Mouse (Mus musculus) ZHBTc4 (cell line): ENCODE results near the gene E130308A19Rik.

Experiments used
- DNase-seq: peaks from one replicate; pipeline ENCODE4 v3.0.0-alpha.2; 2011; ENCODE audit warnings: low read depth, low spot score

Gene E130308A19Rik

DNA sequence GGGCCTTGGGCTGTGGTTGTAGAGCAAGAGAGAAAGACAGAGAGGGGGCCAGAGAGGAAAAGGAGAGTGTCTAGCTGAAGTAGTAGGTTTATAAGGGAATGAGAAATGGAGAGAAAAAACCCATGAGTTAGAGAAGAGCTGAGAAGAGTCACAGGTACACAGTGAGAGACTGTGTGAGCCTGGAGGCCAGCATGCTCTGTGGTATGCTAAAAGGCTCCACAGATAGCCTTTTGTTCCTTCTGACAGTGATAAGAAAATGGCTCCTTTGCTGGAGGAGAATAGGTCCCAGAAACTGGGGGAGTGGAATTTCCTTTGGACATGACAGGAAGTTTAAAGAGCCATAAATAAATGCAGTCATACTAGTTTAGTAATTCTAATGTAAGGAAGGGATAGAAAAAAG lies 13.2 kb downstream of the E130308A19Rik start:
- DNase-seq = no peak

DNA sequence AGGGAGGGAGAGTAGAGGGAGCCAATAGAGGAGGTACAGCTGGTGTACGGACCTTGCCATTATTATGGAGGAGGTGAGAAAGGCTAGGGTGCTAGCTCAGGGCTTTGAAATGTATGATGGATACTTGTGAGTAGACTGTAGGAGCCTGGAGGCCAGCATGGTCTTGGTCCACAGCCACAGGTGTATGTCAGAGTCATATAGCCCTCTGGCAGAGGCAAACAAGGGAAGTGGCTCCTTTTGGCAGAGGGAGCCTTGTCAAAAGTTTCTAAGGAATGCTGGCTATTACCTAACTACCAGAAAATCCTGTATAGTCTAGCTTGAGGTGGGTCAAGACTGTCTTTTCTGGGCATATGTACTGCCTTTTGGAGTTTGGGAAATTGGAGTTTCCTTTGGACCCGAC lies 14.7 kb downstream of the E130308A19Rik start:
- DNase-seq = no peak

DNA sequence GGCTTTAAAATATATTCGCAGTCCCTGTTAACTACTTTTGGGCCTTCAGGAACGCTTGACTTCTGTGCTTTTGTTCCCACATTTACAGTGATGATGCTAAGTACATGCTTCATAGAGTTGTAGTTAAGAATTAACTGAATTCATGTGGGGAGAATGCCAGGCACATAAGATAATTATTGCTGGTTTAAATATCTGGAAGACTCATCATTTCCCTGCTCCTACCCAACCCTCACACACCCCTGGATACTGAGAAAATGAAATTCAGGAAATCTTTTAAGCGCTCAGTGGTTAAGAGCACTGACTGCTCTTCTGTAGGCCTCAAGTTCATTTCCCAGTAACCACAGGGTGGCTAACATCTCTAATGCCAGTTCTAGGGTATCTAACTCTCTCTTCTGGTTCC lies 16.0 kb downstream of the E130308A19Rik start:
- DNase-seq = no peak

DNA sequence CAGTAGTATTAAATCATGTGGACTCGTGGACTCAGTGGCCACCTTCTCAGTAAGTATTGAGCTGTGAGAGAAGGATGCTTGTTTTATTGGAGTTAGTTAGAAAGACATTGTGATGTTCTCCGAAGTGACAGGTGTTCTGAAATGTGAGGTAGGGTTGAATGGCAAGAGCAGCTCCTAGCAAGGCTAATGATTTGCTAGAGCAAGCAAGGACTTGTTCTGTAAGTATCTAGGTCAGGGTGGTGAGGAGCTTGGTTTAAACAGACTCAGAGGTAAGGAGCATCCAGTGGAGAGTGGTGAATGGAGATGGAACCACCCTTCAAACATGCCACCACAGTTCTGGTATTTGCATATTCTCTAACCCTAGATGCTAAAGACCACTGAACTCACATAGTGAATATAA lies 16.6 kb downstream of the E130308A19Rik start:
- no peak for DNase-seq

DNA sequence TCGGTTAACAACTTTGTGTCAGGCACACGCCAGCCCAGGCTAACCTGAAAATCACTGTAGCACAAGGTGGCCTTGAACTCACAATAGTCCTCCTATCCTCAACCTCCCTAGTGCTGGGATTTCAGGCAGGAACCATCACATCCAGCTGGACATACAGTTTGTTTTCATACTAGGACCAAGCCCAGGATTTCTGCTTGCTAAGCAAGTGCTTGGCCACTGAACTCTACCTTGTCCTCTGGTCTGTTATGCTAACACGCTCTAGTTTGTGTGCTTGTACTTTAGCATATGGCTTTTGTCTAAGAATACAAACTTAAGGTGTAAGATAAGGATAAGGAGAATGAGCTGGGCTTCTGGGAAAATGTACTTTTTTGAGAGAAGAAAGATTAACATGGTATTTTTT lies 18.4 kb downstream of the E130308A19Rik start:
- no peak for DNase-seq

DNA sequence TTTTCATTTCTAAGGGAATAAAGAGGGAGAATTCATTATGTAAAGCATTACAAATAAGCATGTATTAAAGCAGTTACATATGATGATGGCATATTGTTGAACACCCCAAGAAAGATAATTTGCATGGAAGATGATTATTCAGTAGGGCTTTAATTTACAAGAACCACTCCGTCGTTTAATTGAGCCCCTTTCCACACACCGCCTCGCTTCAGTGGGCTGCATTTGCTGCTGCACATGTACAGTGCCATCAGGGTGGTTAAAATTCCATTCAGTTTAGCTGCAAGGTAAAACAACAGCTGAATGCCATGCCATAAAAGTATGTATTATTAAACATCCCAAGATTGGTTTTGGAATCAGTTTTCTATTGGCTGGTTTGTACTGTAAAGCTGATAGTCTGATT lies 19.0 kb downstream of the E130308A19Rik start:
- DNase-seq = no peak

DNA sequence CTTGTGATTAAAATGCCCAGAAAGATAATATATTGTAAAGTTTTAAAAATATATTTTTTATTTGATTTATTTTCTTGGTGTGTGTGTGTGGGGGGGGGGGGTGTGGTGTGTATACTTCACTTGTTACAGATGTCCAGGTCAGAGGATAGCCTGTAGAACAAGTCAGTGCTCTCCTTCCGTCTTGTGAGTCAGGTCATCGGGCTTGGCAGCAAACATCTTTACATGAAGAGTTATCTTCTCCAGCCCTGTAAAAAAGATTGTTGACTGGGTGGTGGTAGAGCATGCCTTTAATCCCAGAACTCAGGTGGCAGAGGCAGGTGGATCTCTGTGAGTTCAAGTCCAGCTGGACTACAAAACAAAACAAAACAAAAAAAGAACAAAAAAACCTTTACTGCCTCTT lies 19.6 kb downstream of the E130308A19Rik start:
- no peak for DNase-seq

DNA sequence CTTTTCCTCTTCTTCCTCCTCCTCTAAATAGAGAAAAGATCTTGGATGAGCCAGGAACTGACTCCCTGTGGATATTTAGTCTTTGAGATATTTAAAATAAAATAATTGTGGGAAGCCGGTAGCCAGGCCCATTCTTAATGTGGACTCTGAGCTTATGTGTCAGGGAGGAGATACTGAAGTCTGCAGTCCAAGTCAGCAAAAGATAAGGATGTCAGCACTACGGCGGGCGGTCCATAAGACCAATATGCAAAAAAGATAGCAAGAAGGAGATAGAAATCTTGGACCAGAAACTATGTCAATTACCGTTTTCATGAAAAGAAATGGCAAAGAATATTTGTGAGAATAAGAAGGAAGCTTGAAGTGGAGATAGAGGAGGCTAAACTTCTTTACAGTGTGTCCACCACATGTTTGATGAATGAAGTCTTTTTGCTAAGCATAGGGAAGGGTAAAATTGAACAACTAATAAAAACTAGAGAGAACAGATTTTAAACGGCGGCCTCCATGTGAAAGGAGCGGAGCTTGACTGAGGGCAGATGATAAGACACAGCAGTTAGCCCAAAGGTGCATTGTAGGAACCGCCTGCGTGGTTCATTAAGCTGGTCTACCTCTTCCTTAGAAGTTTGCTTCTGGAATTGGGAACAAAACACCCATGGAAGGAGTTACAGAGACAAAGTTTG lies 20.1 kb downstream of the E130308A19Rik start:
- no peak for DNase-seq

DNA sequence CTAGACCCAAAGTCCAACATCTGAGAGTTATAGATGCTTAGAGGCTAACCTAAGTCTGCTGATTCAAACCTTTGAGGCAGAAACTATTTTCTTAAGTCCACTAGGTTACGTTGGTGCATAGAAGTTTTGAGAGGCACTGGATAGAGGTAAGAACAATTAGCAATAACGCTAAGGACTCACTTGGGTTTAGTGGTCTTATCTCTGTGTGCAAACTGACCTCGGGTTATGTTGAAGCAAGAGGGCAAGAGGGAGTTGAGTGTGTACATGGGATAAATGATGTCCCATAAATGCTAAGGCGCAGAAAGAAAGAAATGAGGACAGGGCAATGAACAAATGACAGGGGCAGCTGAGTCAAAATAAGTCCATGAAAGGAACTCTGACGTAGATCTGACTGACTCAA lies 23.1 kb downstream of the E130308A19Rik start:
- DNase-seq = no peak

DNA sequence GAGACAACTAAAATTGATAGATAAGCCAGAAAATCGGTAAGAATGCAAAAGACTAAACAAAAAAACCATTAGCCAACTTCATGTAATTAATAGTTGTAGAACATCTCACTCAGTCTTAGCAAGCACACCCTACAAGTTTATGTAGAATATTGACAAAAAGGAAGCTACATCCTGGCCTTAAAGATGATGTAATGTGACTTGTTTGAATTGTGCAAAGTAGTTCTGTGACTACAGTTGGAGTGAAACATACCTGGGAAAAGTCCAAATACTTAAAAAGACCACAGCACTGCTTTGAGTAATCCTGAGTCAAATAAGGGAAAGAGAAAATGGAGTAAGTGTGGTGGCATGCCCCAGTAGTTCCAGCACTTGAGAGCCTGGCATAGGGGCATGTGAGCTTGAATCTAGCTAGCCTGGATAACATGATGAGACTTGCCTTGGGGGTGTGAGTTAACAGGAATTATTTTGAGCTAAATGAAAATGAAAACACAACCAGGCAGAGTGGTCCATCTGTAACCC lies 26.2 kb downstream of the E130308A19Rik start:
- DNase-seq = no peak

DNA sequence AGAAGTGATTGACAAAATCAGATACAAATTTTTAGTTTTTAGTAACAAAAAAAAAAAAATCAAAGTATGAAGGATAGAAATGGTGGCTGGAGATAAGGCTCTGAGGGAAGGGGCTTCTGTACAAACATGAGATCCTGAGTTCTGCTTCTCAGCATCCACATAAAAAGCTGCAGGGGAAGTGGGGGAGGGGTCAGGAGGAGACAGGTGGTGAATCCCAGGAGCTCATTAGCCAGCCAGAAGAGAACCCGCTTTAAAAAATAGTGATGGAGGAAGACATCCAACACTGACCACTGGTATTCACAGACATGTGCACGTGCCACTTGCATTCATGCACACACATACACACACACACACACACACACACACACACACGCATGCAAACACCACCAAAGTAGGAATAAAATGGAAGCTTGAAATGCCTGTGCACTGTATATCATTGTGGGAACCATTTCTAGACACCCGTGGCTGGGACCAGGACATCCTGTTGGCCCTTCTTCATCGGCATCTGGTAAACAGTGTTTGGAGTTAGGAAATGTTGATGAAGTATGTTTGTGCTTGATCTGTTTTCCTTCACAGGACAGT lies 30.1 kb downstream of the E130308A19Rik start:
- no peak for DNase-seq

DNA sequence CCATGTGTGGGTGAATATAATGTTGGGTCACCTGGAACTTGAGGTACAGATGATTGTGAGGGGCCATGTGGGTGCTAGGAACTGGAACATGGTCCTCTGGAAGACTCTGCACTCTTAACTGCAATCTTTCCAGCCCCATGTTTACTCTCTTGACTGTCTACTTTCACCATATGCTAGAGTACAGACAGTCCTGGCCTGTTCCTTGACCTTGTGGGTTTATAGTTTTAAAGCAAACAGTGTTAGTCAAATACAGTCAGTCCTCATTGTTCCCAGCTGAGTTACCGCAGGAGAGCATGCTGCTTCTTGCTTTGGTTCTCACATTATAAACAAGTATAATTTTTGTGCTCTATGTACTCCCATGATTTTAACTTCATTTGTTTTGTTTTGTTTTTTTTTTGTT lies 36.2 kb downstream of the E130308A19Rik start:
- no peak for DNase-seq

DNA sequence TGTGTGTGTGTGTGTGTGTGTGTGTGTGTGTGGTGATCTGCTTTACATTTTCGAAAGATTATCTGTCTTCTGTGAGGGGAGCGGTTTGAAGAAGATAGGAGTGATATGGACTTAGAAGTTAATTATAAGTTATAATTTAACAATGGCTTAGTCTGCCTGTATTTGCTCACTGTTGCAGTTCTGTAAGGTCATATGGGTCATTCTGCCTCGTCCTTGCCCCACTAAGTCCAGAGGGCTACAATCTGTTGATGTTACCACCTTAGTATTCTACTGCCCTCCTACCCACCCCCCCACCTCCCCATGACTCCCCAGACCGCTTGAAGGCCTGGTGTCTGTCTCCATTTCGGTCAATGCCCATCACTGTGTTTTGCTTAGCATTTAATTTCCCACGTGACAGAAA lies 37.4 kb downstream of the E130308A19Rik start:
- DNase-seq = no peak

DNA sequence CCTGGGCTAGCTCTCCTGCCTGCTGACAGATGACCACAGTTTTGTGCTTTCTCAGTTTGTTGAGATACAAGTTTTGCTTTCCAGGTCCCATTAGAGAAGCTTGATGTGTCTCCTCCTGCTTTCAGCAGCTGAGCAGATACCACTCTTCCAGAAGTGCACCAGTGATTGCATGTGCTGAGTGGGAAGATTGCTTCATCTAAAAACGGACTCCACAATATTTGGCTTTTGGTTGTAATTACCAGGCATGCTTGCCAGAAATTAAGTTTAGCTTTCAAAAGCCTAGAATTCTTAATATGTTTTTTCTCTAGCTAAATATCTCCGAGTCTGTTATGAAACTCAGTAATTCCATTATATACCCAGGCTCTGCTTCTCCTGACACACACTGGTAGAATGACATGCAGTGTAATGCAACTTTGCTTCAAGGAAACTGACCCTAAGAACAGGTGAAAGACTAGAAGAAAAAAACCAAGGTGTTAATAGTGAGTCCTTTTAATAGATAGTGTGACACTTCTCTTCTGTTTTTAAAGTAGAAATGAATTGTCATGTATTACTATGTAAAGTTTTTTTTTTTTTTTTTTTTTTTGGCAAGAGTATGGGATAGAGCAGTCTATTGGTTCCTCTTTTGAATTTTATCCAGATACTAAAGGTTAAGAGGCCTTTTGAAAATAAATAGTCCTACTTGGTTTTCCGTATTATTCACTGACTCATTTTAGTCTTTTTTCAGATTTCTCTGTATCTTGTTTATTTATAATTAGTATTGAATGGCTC lies 40.7 kb downstream of the E130308A19Rik start:
- no peak for DNase-seq

DNA sequence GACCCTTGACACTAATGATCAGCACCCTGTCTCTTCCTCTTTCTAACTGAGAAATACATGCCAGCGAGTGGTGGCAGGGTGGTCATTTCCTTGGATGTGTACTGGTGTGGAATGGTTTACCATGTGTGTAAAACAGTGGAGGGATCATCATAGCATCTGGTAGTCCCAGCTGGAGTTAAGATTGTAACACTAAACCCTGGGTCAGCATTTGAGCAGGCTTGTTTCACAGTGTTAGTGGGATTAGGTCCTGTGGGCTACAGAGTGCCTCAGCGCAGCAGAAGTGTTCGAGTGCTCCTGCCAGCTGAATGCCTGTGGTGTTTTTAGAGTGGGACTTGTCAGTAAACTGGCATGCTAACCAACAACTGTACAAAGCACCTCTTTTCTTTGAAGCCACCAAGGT lies 42.0 kb downstream of the E130308A19Rik start:
- no peak for DNase-seq

DNA sequence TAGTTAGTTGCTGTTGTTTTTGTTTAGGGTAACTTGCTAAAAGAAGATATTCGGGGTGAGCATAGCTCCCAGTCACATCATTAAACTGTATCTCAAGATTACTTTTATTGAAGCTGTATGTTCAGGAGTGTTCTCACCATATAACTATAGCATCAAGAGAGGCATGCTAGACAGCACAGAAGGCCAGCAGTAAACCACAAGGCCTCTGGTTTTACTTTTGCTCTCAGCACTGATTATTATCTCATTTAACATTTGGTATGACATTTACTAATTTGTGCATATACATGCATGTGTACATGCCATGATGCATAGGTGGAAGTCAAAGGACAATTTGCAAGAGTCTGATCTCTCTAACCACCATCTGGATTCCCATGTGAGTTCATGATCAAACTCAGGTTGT lies 43.1 kb downstream of the E130308A19Rik start:
- DNase-seq = no peak

DNA sequence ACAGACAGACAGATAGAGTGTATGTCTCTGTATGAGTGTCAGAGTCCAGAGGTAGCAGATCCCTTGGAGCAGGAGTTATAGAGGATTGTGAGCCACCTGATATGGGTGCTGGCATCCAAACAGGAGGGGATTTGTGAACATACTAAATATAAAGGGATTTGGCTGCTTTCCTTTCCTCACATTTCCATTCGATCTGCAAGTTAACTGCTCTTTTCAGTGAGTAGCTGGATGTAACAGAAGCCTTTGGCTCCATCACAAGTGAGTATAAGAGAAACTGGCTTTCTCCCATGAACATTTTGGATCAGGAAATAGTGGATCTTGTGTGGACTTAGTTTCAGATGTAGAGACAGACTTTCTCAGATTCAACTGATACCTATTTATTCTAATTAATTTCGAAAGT lies 44.0 kb downstream of the E130308A19Rik start:
- DNase-seq = no peak

DNA sequence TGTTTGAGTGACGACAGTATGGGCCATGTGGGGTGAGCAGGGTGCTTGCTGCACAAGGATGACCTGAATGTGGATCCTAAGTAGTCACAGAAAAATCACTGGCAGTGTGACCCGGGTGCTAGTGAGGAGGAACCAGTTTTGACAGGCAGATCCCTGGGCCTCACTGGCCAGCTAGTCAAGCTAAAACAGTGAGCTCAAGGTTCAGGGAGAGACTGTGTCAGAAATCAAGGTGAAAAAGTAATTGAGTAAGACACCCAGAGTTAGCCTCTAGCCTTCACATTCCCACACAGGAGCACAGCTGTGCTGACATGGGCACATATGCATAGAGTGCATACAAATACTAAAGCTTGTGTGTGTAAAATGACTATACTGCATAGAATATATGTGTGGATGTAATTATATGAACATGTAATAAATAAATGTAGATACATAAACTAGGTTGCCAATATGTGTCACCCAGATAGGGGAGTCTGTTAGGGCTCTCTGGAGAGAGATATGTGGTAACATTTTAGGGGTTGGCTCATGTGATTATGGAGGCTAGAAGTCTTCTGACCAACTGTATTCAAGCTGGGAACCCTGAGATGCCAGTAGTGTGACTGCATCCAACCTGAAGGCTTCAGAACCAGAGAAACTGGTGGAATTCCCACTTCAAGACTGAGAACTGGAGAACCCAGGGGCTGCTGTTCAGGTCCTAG lies 47.6 kb downstream of the E130308A19Rik start:
- DNase-seq = no peak

DNA sequence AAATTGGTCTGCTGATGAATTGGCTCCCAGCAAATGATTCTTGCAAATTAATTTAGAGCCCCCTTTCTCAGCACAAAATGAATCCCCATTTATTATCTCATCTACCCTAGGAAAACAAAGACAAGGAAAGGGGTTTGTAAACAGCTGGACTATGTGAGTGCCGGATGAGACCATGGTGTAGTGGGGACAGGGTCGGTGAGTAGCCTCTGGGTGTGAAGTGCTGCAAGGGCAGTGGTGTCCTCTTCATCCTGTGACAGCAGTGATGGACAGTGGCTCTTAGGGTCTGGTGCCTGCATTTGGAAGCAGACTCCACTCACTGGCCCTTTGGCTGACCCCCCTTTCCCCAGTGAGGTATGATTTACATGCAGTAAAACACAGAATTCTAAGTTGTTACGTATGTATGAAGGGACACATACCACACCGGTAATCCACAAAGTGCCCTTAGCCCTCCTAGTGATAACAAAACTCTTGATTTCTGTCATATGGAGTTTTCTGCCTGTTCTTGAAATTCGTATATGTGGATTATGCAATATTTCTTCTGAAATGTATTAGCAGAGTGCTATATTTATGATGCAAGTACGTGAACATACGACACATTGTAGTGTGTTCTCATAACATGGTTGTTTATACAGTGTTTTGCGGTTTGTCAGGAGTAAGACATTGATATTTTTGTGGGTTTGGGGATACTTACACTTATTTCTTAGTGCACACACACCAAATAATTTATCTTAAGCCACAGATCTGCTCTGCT lies 49.1 kb downstream of the E130308A19Rik start:
- DNase-seq = no peak

DNA sequence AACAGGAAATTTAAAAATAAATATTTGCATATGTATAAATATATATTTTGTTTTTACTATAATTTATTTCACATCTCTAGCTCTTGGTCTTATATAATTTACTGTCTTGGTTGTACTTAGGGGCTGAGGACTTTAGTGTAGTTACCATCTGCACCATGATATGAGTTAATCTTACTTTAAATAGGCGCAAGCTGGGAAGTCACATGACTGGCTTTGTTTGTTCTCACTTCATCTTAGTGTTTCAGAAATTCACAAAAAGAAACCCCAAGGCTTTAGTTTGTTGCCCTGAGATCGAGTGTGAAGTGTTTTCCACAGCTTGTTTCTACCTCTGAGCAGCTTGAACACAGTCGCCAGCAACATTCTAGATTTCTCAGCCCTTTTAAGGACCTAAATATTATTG lies 49.7 kb downstream of the E130308A19Rik start:
- no peak for DNase-seq

DNA sequence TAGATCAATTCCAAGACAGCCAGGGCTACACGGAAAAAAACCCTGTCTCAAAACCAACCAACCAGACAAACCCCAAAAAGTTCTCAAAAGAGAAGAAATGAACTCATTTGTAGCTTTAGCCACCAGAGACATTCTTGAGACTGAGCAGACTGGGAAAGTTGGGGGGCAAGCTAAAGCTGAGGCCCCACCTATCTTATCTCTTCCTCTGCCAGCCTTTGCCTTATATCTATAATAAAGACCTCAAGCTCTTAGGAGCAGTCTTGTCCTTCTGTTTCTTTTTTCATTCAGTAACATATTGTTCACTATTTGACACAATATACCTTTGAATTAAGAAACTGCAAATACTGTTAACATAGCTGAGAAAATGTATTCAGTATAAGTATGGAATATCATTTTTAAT lies 55.4 kb downstream of the E130308A19Rik start:
- DNase-seq = no peak

DNA sequence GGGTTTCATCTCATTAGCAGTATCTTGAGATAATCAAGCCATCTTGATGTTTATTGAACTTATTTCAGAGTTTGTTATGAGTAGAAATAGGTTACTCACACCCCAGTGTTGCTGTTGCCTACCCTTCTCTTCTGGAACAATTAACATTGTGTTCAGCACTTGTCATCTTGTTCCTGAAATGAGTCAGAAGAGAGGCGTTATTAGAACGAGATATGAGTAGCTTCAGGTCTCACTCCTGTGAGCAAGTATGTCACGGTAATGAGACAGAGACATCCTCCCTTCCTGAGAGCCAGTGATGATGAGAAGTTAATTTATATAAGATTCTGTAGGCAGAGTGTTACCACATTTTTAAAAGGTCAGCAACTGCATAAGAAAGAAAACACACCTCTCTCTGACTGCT lies 56.5 kb downstream of the E130308A19Rik start:
- no peak for DNase-seq
